Mouse (Mus musculus) left cerebral cortex, postnatal 36 days (tissue): ENCODE results near the gene Col18a1. TPM values are rescaled to one million over a fixed set of nuclear protein-coding genes. Genes with fewer than 3 reads are reported as not detected.

Source experiments
- DNase-seq, 2 experiments: peaks; one replicate each; pipeline ENCODE4 v3.0.0; 2021 to 2022; ENCODE audit warnings: low spot score in 2 of 2, mixed read lengths in 1 of 2
- intact Hi-C: fragments of 180-260 bp; cut with DNase I; formaldehyde crosslinking; loops from one replicate; pipeline ENCODE4 v1.15.1; 2025
- total RNA-seq, 2 experiments: library from RNA; stranded (reverse); gene quantifications; 2 replicates each; pipeline ENCODE4 v1.2.3; 2021

Col18a1 gene
- total RNA-seq, 2 experiments from 2014 or later, result 3.3 to 4.3 TPM

DNA sequence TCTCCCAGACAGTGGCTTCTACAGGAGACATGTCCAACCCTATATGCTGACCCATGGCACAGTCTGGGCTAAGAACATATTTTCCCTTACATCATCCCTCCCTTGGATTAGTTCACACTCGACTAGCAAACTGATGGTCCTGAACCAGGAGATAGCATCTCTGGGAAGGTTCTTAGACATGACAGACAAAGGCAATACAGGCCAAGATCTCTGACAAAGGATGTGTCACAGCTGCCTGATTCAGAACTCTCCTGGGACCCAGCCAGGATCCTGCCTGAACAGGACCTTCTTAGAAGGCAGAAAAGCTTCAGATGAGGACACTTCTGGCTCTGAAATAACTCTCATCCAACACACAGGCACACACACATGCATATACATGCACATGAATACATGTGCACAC is 81.8 kb downstream of the Col18a1 start:
- intact Hi-C loops, result no loop called here
- no peak for DNase-seq

GRCm38 (mm10) chr10:77082921-77083320 is 83.4 kb downstream of the Col18a1 start:
- intact Hi-C loops, result loop anchor here (1.0 to 2.0 kb wide), 2 partner anchors 45 to 170 kb away; no protein-coding TSS in a partner anchor
- no peak for DNase-seq

DNA sequence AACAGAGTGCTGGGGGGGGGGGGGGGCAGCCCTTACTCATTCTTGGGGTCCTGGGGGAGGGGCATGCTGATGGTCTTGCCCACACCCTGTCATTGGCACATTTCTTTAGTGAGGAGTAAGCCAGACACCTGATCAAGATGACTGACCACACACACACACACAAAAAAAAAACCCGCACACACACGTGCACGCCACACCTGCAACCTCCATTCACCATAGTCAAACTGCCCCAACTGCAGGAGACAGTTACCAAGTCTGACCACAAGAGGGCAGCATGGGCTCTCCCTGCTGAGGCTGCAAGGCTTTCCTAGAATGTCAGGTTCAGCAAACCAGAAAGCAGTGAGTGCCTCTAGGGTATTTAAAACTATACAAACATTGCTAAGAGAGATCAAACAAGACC is 83.9 kb downstream of the Col18a1 start:
- DNase-seq, result peak; percentile 66 to 77

GRCm38 (mm10) chr10:77078961-77079360 is 87.4 kb downstream of the Col18a1 start:
- no peak for DNase-seq
- intact Hi-C loops, result no loop called here

More for the DNA sequence above, 83.9 kb downstream of the Col18a1 start:
- intact Hi-C loops, result loop anchor here (1.0 to 2.0 kb wide), 2 partner anchors 46 to 170 kb away; no protein-coding TSS in a partner anchor

DNA sequence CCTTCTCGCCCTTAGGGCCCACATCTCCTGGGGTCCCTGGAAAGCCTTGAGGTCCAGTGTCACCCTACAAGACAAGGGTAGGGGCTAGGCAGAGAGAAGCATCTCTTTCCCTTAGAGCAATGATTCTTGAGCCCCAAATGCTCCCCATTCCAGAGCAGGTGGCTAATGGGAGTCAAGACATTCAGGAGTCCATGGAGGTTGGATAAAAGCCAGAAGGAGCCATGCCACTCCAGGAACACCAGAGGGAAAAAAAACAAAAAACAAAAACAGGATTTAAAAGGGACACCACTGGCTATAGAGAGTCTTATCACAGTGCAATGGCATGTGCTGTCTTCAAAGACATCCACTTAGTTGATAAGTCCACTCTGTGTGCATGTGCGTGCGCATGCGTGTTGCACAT is 87.9 kb downstream of the Col18a1 start:
- intact Hi-C loops, result no loop called here
- DNase-seq, result no peak

- no peak for DNase-seq
- intact Hi-C loops, result no loop called here
Observed at GRCm38 (mm10) chr10:77074276-77074974, 91.9 kb downstream of the Col18a1 start.

GRCm38 (mm10) chr10:77070072-77070471 is 96.3 kb downstream of the Col18a1 start:
- intact Hi-C loops, result no loop called here
- peak; percentile 33 to 42 for DNase-seq

DNA sequence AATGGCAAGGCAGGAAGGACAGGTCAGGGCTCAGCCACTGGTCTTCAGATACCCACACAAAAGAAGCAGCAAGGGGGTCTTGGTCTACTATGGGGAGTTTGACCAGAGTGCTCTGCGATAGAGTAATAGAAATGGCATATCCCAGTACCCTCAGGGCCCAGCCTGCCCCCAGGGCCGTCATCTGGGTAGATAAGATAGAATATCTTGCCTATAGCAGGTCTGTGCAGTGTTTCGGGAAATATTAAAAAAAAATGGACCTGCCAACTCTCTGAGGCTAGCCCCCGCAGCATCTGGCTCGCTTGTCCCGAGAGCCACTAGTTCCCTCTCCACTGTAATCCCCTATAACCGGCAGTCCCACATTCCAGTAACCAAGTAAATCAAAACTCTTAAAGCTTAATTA is 97.9 kb downstream of the Col18a1 start:
- intact Hi-C loops, result loop anchor here (5.0 kb wide), 1 partner anchor 231 kb away; no protein-coding TSS in a partner anchor

DNA sequence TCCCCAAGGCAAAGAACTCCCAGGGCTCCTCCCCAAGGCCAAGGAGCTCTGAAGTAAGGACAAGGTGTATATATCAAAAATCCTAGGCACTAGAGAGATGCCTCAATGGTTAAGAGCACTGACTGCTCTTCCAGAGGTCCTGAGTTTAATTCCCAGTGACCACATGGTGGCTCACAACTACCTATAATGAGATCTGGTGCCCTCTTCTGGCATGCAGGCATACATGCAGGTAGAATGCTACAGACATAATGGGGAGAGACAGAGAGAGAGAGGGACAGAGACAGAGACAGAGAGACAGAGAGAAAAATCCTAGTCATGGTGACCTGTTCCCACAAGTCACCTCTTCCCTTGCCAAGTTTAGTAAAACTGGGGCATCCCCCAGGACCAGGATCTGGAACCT is 101.7 kb downstream of the Col18a1 start:
- no peak for DNase-seq
- intact Hi-C loops, result loop anchor here (5.0 kb wide), 1 partner anchor 227 kb away; no protein-coding TSS in a partner anchor

More for the DNA sequence above, 97.9 kb downstream of the Col18a1 start:
- DNase-seq, result no peak

DNA sequence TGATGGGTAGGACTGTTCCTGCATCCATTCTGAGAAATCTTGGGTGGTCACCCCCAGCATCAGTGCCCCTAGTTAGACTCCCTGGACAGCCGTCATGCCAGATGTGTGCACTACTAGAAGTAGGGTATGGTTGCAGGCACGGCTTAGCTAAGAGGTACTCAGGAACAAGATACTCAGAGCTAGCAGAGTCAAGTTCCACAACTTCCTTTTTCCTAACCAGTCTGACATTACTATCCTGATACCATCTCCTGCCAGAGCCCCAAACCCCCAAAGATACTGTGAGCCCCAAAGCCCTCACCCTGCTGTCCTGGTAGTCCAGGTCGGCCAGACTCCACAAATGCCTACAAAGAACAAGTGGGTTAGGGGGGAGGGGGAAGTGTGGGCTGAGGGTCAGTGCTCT is 102.1 kb downstream of the Col18a1 start:
- DNase-seq, result no peak
- intact Hi-C loops, result no loop called here

DNA sequence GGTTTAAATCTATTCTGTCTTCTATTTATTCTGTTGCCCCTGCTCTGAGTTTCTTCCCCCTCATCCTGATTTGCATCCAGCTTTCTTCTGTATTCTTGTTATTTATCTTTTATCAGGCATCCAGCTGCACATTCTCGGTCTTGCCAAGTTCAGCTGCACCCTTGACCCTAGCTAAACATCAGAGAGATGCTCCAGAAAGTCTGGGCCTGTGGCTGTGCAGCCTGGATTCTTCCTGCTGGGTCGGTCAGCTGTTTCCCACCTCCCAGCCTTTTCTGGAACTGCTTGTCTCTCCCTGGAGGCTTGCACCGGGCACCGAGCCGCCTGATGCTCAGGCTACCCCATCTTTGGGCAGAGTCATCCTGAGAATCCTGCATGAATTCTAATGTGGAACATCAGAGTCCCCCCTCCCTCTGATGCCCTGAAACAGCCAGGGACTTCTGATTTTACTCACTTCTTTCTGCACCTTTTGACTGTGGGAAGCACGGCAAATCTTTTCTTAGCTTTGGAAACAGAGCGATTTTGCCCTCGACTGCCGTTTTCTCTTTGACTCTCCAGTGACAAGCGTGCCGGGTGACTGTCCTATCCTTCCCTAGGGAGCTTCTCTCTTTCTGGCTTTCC is 103.8 kb downstream of the Col18a1 start:
- no peak for DNase-seq
- intact Hi-C loops, result no loop called here

DNA sequence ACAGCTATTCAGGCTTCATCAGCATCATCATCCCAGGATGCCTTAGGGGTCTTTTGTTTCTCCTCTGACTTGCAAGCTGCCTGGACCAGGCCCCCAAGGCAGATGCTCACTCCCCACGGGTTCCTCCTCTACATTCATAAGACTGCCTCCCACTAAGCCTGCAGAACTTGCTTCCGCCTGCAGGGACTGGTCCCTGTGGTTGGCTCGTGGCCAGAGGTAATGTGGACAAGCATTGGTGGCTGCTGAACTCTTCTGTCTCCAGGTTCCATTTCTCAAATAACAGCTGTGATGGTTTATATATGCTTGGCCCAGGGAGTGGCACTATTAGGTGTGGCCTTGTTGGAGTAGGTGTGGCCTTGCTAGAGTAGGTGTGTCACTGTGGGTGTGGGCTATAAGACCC is 104.9 kb downstream of the Col18a1 start:
- no peak for DNase-seq
- intact Hi-C loops, result no loop called here

DNA sequence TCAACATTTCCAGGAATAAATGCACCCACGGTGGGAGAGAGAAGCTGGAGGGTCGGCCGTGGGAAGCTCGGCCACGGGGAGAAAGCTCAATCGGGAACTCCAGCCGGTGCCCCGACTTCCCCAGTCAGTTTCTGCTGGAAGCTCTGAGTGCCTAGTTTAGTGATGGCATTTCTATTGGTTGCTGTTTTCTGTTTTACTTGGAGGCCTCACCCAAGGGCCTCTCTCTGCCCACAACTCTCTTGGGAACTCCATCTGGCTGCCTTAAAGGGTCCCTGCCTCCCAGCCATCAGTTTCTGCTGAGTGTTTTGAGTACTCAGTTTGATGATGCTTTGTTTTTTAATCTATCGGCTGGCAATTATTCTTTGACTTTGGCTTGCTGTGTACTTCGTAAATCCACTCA is 109.6 kb downstream of the Col18a1 start:
- intact Hi-C loops, result no loop called here
- DNase-seq, result no peak

- intact Hi-C loops, result no loop called here
- no peak for DNase-seq
Observed at GRCm38 (mm10) chr10:77048606-77049005, 117.7 kb downstream of the Col18a1 start.

DNA sequence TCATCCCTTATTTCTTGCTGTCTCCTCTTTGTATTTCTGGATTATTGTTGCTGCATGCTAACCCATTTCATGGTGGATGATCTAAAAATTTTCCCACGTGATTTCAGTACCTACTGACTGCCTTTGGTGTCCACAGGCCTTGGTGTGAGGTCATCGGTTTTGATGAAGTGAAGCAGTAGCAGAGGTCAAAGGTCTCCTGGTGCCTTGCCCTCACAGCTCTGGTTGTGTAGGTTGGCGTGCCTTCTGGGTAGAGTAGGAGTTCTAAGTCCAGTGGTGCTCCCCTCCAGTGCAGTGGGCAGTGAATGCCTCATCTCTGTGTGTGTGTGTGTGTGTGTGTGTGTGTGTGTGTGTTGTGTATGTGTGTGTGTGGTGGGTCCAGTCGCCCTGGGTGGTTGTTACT is 118.2 kb downstream of the Col18a1 start:
- intact Hi-C loops, result no loop called here
- DNase-seq, result no peak

GRCm38 (mm10) chr10:77038579-77039174 is 127.7 kb downstream of the Col18a1 start:
- intact Hi-C loops, result no loop called here
- no peak for DNase-seq

GRCm38 (mm10) chr10:77035487-77035886 is 130.9 kb downstream of the Col18a1 start:
- DNase-seq, result peak; percentile 72 to 80
- intact Hi-C loops, result no loop called here

GRCm38 (mm10) chr10:77033323-77034025 is 132.9 kb downstream of the Col18a1 start:
- peak; percentile 67 to 70 for DNase-seq
- intact Hi-C loops, result loop anchor here (5.0 kb wide), 1 partner anchor 71 kb away; the partner anchor contains the start of gene Pcbp3

GRCm38 (mm10) chr10:77032591-77033322 is 133.6 kb downstream of the Col18a1 start:
- DNase-seq, result peak; percentile 92 to 93
- intact Hi-C loops, result loop anchor here (5.0 kb wide), 1 partner anchor 70 kb away; the partner anchor contains the start of gene Pcbp3
